In genomic region chr4:44777101-44777500, GRCm38 (mm10) we compare ENCODE assay signal across 16 mouse cellular contexts.
"Had no signal": no experiment of that assay in that cellular context is flagged by ENCODE, and none has a peak within 500 bp of the region (broad histone marks: within the 10 kb centered on the region; RNA-seq: fewer than 3 reads in every experiment).

No protein-coding gene starts in this region.

- H3K9me3 ChIP-seq: liver, embryonic 15.5 days; lung, embryonic 15.5 days; megakaryocyte, embryonic 14.5 days; midbrain, embryonic 12.5 days; midbrain, embryonic 15.5 days; neural tube, embryonic 12.5 days; stomach, embryonic 15.5 days had no signal

- H3K27me3 ChIP-seq: liver, embryonic 15.5 days; lung, embryonic 15.5 days; megakaryocyte, embryonic 14.5 days; neural tube, embryonic 12.5 days; stomach, embryonic 15.5 days had no signal

- H3K4me1 ChIP-seq: liver, embryonic 15.5 days; lung, embryonic 15.5 days; midbrain, embryonic 15.5 days; neural tube, embryonic 12.5 days; stomach, embryonic 15.5 days had no signal

- ATAC-seq: liver, postnatal 0 days; lung, postnatal 0 days; midbrain, embryonic 15.5 days had no signal

- H3K27ac ChIP-seq: liver, embryonic 15.5 days; lung, embryonic 15.5 days; macrophage; midbrain, embryonic 12.5 days; midbrain, embryonic 15.5 days; neural tube, embryonic 12.5 days; stomach, embryonic 15.5 days; stomach, postnatal 0 days had no signal

- DNase-seq: liver, postnatal 0 days; lung, adult 2 months; right cerebral cortex, postnatal 14 days; thymus, adult 2 months; thymus, postnatal 25 days; thymus, postnatal 4 days had no signal

- H3K36me3 ChIP-seq: liver, embryonic 15.5 days; lung, embryonic 15.5 days; midbrain, embryonic 12.5 days; midbrain, embryonic 15.5 days; neural tube, embryonic 12.5 days; stomach, embryonic 15.5 days had no signal

- H3K4me3 ChIP-seq: liver, embryonic 15.5 days; lung, embryonic 15.5 days; megakaryocyte, embryonic 14.5 days; midbrain, embryonic 12.5 days; midbrain, embryonic 15.5 days; neural tube, embryonic 12.5 days; stomach, embryonic 15.5 days had no signal

- H3K4me2 ChIP-seq: liver, embryonic 15.5 days; lung, embryonic 15.5 days; midbrain, embryonic 12.5 days; midbrain, embryonic 15.5 days; neural tube, embryonic 12.5 days; stomach, embryonic 15.5 days had no signal

- H3K9ac ChIP-seq: liver, embryonic 15.5 days; liver, postnatal 0 days; lung, embryonic 15.5 days; midbrain, embryonic 12.5 days; midbrain, embryonic 15.5 days; neural tube, embryonic 12.5 days; stomach, embryonic 15.5 days had no signal
